Mouse (Mus musculus): ENCODE results near the gene Pkdcc. TPM values are rescaled to one million over a fixed set of nuclear protein-coding genes. Genes with fewer than 3 reads are reported as not detected.

Pkdcc gene
- polyA plus RNA-seq, 1 experiment, result not detected

DNA sequence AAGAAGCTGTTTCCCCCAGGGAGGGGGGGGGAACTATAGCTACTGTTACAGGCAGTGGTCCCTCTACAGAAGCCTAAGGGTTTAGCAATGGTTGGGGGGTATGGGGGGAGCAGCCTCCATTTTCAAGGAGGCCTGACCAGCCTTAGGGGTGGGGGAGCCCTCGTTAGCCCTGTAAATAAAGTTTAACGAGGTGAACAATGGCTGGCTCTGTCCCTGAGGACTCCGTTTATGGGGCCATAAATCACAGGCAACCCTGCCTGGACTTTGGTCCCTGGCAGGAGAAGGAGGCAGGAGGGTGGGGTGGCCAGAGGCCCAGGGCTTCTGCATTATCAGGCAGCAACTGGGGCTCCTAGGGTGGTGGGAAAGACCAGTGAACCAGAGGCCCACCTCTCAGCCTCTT, 7.6 kb downstream of the Pkdcc start:
- Histone ChIP-seq H3K4me1 (ENCODE audit: control insufficient read depth, insufficient read depth, low read length) (no peaks in the 10 kb centered on the region), H3K4me3 (replicated peaks; ENCODE audit: control insufficient read depth, low read depth, low read length) (no peak overlapping the region), H3K27ac (ENCODE audit: control insufficient read depth, insufficient read depth, low read depth, low read length, poor library complexity) (no peak overlapping the region)
- TF ChIP-seq CTCF (IDR thresholded peaks at IDR 0.05; ENCODE audit: control insufficient read depth, insufficient read depth, low read length) (no peak), POLR2A (IDR thresholded peaks at IDR 0.05; ENCODE audit: borderline replicate concordance, control insufficient read depth, low read depth, low read length) (no peak)
- 71% methylated on average over 3 of the region's 3 CpGs for WGBS

DNA sequence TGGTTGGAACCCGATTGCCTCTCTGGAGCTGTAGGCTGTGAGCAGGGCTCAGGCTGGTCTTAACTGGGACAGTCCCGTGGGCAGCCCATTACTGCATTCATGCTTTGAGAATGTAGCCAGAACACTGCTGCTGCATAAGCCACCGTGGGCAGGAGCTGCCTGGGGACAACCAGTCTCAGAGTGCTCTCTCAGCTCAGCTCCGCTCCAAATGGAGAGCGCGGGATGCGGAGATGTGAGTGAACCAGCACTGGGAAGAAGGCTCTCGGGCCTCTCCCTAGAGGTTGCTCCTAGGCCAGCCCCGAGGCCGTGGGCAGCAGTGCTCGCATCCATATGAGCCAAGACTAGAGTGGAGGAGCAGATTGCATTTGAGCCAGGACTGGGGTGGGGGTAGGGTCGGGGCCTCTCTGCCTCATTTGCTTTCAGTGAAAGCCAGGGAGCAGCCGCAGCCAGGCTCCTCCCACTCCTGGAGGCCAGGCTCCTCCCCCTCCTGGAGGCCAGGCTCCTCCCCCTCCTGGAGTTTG, 9.4 kb downstream of the Pkdcc start:
- no peaks in the 10 kb centered on the region for H3K4me1 ChIP-seq (ENCODE audit: control insufficient read depth, insufficient read depth, low read length)
- no peak overlapping the region for H3K27ac ChIP-seq (ENCODE audit: control insufficient read depth, insufficient read depth, low read depth, low read length, poor library complexity)
- WGBS, result 86% methylated on average over 13 of the region's 13 CpGs
- TF ChIP-seq CTCF (IDR thresholded peaks at IDR 0.05; ENCODE audit: control insufficient read depth, insufficient read depth, low read length) (no peak), POLR2A (IDR thresholded peaks at IDR 0.05; ENCODE audit: borderline replicate concordance, control insufficient read depth, low read depth, low read length) (no peak)
- no peak overlapping the region for H3K4me3 ChIP-seq (replicated peaks; ENCODE audit: control insufficient read depth, low read depth, low read length)

DNA sequence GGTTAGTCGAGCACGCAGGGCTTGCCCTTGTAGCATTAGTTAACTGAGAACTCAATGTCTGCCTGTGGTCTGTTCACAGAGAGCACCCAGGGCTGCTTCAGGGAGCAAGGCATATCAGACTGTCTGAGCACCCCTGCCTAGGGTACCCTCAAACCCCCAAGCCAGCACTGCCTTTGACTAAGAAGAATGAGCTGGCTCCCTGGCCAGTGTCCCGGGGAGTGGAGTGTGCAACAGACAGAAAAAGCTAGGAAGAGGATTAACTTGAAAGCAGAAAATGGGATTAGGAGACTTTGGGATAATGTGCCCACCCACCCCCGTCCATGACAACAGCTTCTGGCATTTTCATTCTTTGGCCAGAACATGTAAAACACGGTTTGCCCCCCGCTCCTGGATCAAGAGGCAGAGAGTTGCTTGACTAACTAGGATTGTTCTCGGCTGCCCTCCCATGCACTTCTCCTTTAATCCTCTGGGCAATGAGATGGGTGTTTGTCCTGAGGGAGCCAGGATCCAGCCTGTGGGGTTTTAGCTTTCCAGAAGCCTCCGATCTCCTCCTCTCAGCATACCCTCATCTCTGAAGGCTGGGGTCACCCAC, 11.4 kb downstream of the Pkdcc start:
- H3K4me1 ChIP-seq (ENCODE audit: control insufficient read depth, insufficient read depth, low read length), result no peaks in the 10 kb centered on the region
- TF ChIP-seq POLR2A (IDR thresholded peaks at IDR 0.05; ENCODE audit: borderline replicate concordance, control insufficient read depth, low read depth, low read length) (no peak), CTCF (IDR thresholded peaks at IDR 0.05; ENCODE audit: control insufficient read depth, insufficient read depth, low read length) (no peak)
- 84% methylated on average over 8 of the region's 8 CpGs for WGBS
- H3K27ac ChIP-seq (ENCODE audit: control insufficient read depth, insufficient read depth, low read depth, low read length, poor library complexity), result no peak overlapping the region
- no peak overlapping the region for H3K4me3 ChIP-seq (replicated peaks; ENCODE audit: control insufficient read depth, low read depth, low read length)

DNA sequence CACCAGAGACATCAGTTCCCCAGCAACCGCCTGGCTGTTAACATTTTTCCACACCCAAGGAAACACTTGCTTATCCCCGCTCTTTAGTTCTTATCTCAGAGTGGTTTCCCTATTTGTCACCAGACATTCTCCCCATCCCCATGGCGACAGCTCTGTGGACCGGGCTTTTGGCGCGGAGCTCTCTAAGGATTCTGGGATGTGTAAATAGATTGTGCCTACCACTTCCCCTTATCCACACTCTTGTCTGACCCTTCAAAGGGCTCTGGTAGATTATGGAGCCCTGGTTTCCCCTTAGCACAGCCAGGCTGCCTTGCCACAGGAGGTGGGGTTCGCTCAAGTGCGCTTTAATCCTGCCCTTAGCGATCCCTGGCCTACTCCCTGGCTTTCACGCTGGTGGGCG, 16.3 kb downstream of the Pkdcc start:
- Histone ChIP-seq H3K4me1 (ENCODE audit: control insufficient read depth, insufficient read depth, low read length) (no peaks in the 10 kb centered on the region), H3K27ac (ENCODE audit: control insufficient read depth, insufficient read depth, low read depth, low read length, poor library complexity) (no peak overlapping the region), H3K4me3 (replicated peaks; ENCODE audit: control insufficient read depth, low read depth, low read length) (no peak overlapping the region)
- 80% methylated on average over 11 of the region's 11 CpGs for WGBS
- no peak for TF ChIP-seq CTCF (IDR thresholded peaks at IDR 0.05; ENCODE audit: control insufficient read depth, insufficient read depth, low read length)
- TF ChIP-seq POLR2A (IDR thresholded peaks at IDR 0.05; ENCODE audit: borderline replicate concordance, control insufficient read depth, low read depth, low read length), result no peak

DNA sequence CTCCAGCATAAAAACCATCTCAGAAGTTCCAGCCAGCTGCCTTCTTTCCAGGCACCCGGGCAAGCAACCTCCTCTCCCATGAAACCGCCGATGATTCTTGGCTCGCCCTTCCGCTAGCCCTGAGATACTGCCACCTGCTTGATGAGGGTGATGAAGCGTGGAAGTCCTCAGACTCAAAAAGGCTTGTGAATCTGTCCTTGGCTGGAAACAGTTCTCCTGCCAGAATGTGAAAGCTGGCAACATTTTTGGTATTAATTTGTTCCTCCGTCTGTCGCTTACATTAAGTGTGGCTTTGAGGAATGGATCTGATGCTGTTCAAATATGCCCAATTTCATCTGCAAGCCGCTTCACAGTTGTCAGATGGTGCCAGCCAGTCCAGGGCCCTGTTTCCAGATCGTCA, 20.1 kb downstream of the Pkdcc start:
- 86% methylated on average over 10 of the region's 10 CpGs for WGBS
- Histone ChIP-seq H3K27ac (ENCODE audit: control insufficient read depth, insufficient read depth, low read depth, low read length, poor library complexity) (no peak overlapping the region), H3K4me1 (ENCODE audit: control insufficient read depth, insufficient read depth, low read length) (no peaks in the 10 kb centered on the region), H3K4me3 (replicated peaks; ENCODE audit: control insufficient read depth, low read depth, low read length) (no peak overlapping the region)
- no peak for TF ChIP-seq CTCF (IDR thresholded peaks at IDR 0.05; ENCODE audit: control insufficient read depth, insufficient read depth, low read length)
- no peak for TF ChIP-seq POLR2A (IDR thresholded peaks at IDR 0.05; ENCODE audit: borderline replicate concordance, control insufficient read depth, low read depth, low read length)

DNA sequence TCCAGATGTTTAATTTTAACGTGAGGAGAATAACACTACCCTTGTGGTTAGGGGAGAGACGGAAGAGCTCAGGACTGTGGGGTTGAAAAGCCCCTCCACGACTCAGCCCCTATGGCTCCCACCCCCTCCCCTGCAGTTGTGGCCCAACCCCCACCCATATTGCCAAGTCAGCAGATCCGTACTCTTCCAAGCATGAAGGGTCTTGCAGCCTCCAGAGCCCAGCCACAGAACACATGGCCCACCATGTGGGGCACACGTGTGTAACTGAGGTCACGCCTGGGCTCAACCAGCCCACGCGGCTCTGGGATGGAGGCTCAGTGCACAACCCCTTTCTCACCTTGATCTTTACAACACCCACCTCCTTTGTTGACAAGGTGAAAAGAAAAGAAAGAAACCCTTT, 21.1 kb downstream of the Pkdcc start:
- Histone ChIP-seq H3K4me3 (replicated peaks; ENCODE audit: control insufficient read depth, low read depth, low read length) (no peak overlapping the region), H3K4me1 (ENCODE audit: control insufficient read depth, insufficient read depth, low read length) (no peaks in the 10 kb centered on the region), H3K27ac (ENCODE audit: control insufficient read depth, insufficient read depth, low read depth, low read length, poor library complexity) (no peak overlapping the region)
- WGBS, result 78% methylated on average over 8 of the region's 8 CpGs
- TF ChIP-seq POLR2A (IDR thresholded peaks at IDR 0.05; ENCODE audit: borderline replicate concordance, control insufficient read depth, low read depth, low read length), result no peak
- TF ChIP-seq CTCF (IDR thresholded peaks at IDR 0.05; ENCODE audit: control insufficient read depth, insufficient read depth, low read length), result no peak

DNA sequence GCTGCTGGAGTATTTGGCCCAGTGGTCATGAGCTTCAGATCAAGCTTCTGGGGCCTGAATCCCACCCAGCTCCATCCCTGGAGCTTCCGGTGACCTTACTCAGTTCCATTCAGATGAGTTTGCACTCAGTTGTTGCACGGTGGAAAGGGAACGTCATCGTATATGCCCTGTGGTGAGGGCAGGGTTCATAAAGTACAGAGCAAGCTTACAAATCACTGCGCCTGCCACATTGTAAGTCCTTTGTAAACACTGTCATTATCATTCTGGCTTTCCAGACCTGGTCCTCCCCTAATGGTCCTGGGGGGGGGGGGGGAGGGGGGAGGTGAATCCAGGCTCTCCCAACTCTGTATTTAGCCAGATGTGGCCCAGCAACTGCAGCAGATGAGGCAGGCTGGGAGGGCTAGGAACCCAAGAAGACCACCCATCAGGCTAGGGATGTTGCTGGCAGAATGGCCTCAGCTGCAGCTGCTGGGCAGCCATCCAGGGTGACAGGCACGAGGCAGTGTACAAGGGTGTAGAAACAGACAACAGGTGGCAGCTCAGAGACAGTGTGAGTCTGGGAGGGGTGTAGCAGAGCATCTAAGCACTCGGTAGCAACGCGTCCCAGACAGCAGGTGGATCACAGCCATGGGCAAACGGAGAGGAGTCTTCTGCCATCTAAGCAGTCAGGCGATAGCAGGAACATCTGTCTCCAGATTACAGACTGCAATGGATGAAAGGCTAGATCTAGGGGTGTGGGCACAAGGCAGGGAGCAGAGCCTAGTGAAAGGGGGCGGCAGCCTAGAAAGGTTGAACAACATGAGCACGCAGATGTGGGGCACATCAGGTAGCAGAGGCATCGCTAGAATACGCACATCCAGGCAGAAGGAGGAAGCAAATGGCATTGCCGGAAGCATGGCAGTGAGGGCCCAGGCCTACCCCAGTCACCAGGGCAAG, 23.3 kb downstream of the Pkdcc start:
- TF ChIP-seq CTCF (IDR thresholded peaks at IDR 0.05; ENCODE audit: control insufficient read depth, insufficient read depth, low read length), result no peak
- no peak overlapping the region for H3K4me3 ChIP-seq (replicated peaks; ENCODE audit: control insufficient read depth, low read depth, low read length)
- no peaks in the 10 kb centered on the region for H3K4me1 ChIP-seq (ENCODE audit: control insufficient read depth, insufficient read depth, low read length)
- 80% methylated on average over 16 of the region's 16 CpGs for WGBS
- H3K27ac ChIP-seq (ENCODE audit: control insufficient read depth, insufficient read depth, low read depth, low read length, poor library complexity), result no peak overlapping the region

DNA sequence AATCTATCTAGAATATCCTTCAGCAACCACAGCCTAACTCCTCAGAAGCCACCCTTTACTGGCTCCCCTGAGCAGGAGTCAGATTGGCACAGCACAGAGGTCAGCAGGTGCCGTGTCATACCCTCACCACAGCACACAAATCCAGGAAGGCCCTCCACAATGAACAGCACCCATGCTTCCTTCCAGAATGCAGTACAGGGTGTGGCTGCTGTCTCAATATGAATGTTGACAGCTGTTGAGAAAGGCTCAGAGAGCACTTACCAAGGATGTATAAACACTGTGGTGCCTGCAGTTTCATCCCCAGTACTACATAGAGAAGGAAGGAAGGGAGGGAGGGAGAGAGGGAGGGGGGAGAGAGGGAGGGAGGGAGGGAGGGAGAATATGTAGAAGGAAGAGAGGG, 29.4 kb downstream of the Pkdcc start:
- H3K4me1 ChIP-seq (ENCODE audit: control insufficient read depth, insufficient read depth, low read length), result no peaks in the 10 kb centered on the region
- no peak overlapping the region for H3K4me3 ChIP-seq (replicated peaks; ENCODE audit: control insufficient read depth, low read depth, low read length)
- no peak overlapping the region for H3K27ac ChIP-seq (ENCODE audit: control insufficient read depth, insufficient read depth, low read depth, low read length, poor library complexity)
- no peak for TF ChIP-seq POLR2A (IDR thresholded peaks at IDR 0.05; ENCODE audit: borderline replicate concordance, control insufficient read depth, low read depth, low read length)
- TF ChIP-seq CTCF (IDR thresholded peaks at IDR 0.05; ENCODE audit: control insufficient read depth, insufficient read depth, low read length), result no peak
- WGBS, result 9% methylated on average over 1 of the region's 1 CpGs

Measured in bone marrow, adult 2 months (tissue).